Mouse (Mus musculus) midbrain, embryonic 16.5 days (tissue): Measurements from ENCODE around the gene Zbtb20. TPM values are rescaled to one million over a fixed set of nuclear protein-coding genes. Genes with fewer than 3 reads are reported as not detected.
A peak's percentile ranks its signal among the peaks of the same experiment; 100 is the strongest.

ENCODE experiments used
- ATAC-seq: fragments of 200-750 bp; cut with Nextera tagmentation; 2 replicates; pipeline ENCODE4 v1.8.0; 2017; ENCODE audit warnings: moderate TSS enrichment
- H3K27ac ChIP-seq: fragments of 300-500 bp; sonication (generic); 2 replicates; pipeline ENCODE4 v1.5.1; 2014; ENCODE audit warnings: mild to moderate bottlenecking, low read length, mixed read lengths
- H3K27me3 ChIP-seq: fragments of 300-500 bp; sonication (generic); 2 replicates; pipeline ENCODE4 v1.6.1; 2014; ENCODE audit warnings: low read depth, low read length, mixed read lengths; ENCODE audit not compliant: control insufficient read depth, insufficient read depth
- H3K36me3 ChIP-seq: fragments of 300-500 bp; sonication (generic); 2 replicates; pipeline ENCODE4 v1.6.1; 2014; ENCODE audit warnings: mild to moderate bottlenecking, low read length, moderate library complexity, mixed read lengths; ENCODE audit not compliant: control insufficient read depth, insufficient read depth
- H3K4me1 ChIP-seq: fragments of 300-500 bp; sonication (generic); 2 replicates; pipeline ENCODE4 v1.6.1; 2014; ENCODE audit warnings: mild to moderate bottlenecking, low read length, mixed read lengths; ENCODE audit not compliant: control insufficient read depth, insufficient read depth
- H3K4me2 ChIP-seq: fragments of 300-500 bp; sonication (generic); 2 replicates; pipeline ENCODE4 v1.6.1; 2014; ENCODE audit warnings: mild to moderate bottlenecking, low read length, mixed read lengths
- H3K4me3 ChIP-seq: fragments of 300-500 bp; sonication (generic); 2 replicates; pipeline ENCODE4 v1.5.1; 2014; ENCODE audit warnings: low read depth, mild to moderate bottlenecking, low read length, moderate library complexity, mixed read lengths
- H3K9ac ChIP-seq: fragments of 300-500 bp; sonication (generic); 2 replicates; pipeline ENCODE4 v1.6.1; 2014; ENCODE audit warnings: low read depth, low read length, mixed read lengths
- H3K9me3 ChIP-seq: fragments of 300-500 bp; sonication (generic); replicated peaks from 2 replicates; pipeline ENCODE4 v1.6.1; 2014; ENCODE audit warnings: mild to moderate bottlenecking, low read length, mixed read lengths; ENCODE audit not compliant: control insufficient read depth, poor library complexity, severe bottlenecking
- WGBS: fragments of 180-500 bp; shearing (Covaris S2); extraction: QIAGEN DNeasy Blood & Tissue Kit; methylation state at CpG from one replicate; pipeline ENCODE4 v1.1.7; 2014; 5-methylcytosine and 5-hydroxymethylcytosine counted together
- polyA plus RNA-seq: library from polyadenylated mRNA; unstranded; fragments of >200 nt; fragmentation: Nextera tagmentation; extraction: Ambion mirVana; gene quantifications from 2 replicates; pipeline ENCODE4 v1.2.1, GENCODE M21; 2015

The Zbtb20 gene
- polyA plus RNA-seq, 1 experiment from 2014 or later = 60.7 TPM

- Histone ChIP-seq H3K9me3 (no peaks in the 10 kb centered on the region), H3K27ac (no peak overlapping the region), H3K27me3 (no peaks in the 10 kb centered on the region), H3K4me2 (no peak overlapping the region), H3K36me3 (peaks cover 7% of the 10 kb centered on the region), H3K4me1 (peaks cover 23% of the 10 kb centered on the region), H3K4me3 (no peak overlapping the region), H3K9ac (no peak overlapping the region)
- peak; percentile 32; the same call in 1 of the 2 replicates for ATAC-seq
- WGBS = 22% methylated on average over 4 of the region's 4 CpGs
Measured at GRCm38 (mm10) chr16:43575066-43575465, 699.4 kb downstream of the Zbtb20 start.

GRCm38 (mm10) chr16:43575507-43575906 lies 699.8 kb downstream of the Zbtb20 start:
- no peak overlapping the region for H3K4me3 ChIP-seq
- WGBS = 23% methylated on average over 9 of the region's 9 CpGs
- H3K4me2 ChIP-seq = no peak overlapping the region
- H3K4me1 ChIP-seq = peaks cover 23% of the 10 kb centered on the region
- no peaks in the 10 kb centered on the region for H3K27me3 ChIP-seq
- H3K27ac ChIP-seq = peak overlapping the region; percentile 26; the same call in 1 of the 2 replicates
- no peaks in the 10 kb centered on the region for H3K9me3 ChIP-seq
- H3K36me3 ChIP-seq = peaks cover 7% of the 10 kb centered on the region
- ATAC-seq = no peak; the same call in 1 of the 2 replicates
- H3K9ac ChIP-seq = no peak overlapping the region

GRCm38 (mm10) chr16:43577399-43577798 lies 701.7 kb downstream of the Zbtb20 start:
- H3K27me3 ChIP-seq = no peaks in the 10 kb centered on the region
- WGBS = 12% methylated on average over 10 of the region's 10 CpGs
- ATAC-seq = no peak

GRCm38 (mm10) chr16:43578351-43578750 lies 702.7 kb downstream of the Zbtb20 start:
- Histone ChIP-seq H3K4me2 (no peak overlapping the region), H3K9ac (no peak overlapping the region), H3K4me1 (peaks cover 19% of the 10 kb centered on the region), H3K27me3 (no peaks in the 10 kb centered on the region), H3K4me3 (no peak overlapping the region), H3K27ac (no peak overlapping the region), H3K36me3 (peaks cover 7% of the 10 kb centered on the region), H3K9me3 (no peaks in the 10 kb centered on the region)
- 35% methylated on average over 5 of the region's 5 CpGs for whole genome bisulfite sequencing
- no peak for ATAC-seq

More at GRCm38 (mm10) chr16:43577399-43577798, 701.7 kb downstream of the Zbtb20 start:
- no peak overlapping the region for H3K4me2 ChIP-seq
- H3K9me3 ChIP-seq = no peaks in the 10 kb centered on the region
- no peak overlapping the region for H3K4me3 ChIP-seq
- H3K9ac ChIP-seq = no peak overlapping the region
- peak overlapping the region; percentile 54 for H3K27ac ChIP-seq
- peaks cover 7% of the 10 kb centered on the region for H3K36me3 ChIP-seq
- H3K4me1 ChIP-seq = peaks cover 23% of the 10 kb centered on the region

- Histone ChIP-seq H3K9ac (no peak overlapping the region), H3K4me3 (no peak overlapping the region), H3K4me1 (peaks cover 16% of the 10 kb centered on the region), H3K27ac (no peak overlapping the region), H3K36me3 (peaks cover 7% of the 10 kb centered on the region), H3K4me2 (no peak overlapping the region), H3K9me3 (no peaks in the 10 kb centered on the region), H3K27me3 (no peaks in the 10 kb centered on the region)
- 92% methylated on average over 4 of the region's 4 CpGs for WGBS
- ATAC-seq = no peak
Measured at GRCm38 (mm10) chr16:43579111-43579510, 703.4 kb downstream of the Zbtb20 start.

- H3K9ac ChIP-seq = no peak overlapping the region
- H3K27ac ChIP-seq = no peak overlapping the region
- H3K4me3 ChIP-seq = no peak overlapping the region
- peaks cover 7% of the 10 kb centered on the region for H3K36me3 ChIP-seq
- H3K4me1 ChIP-seq = peaks cover 5% of the 10 kb centered on the region
- H3K4me2 ChIP-seq = no peak overlapping the region
- H3K27me3 ChIP-seq = no peaks in the 10 kb centered on the region
- ATAC-seq = no peak
- WGBS = 93% methylated on average over 6 of the region's 6 CpGs
- no peaks in the 10 kb centered on the region for H3K9me3 ChIP-seq
Measured at GRCm38 (mm10) chr16:43580321-43580822, 704.7 kb downstream of the Zbtb20 start.

- H3K4me1 ChIP-seq = no peaks in the 10 kb centered on the region
- peaks cover 7% of the 10 kb centered on the region for H3K36me3 ChIP-seq
- WGBS = 82% methylated on average over 4 of the region's 4 CpGs
- H3K9me3 ChIP-seq = no peaks in the 10 kb centered on the region
- no peak overlapping the region for H3K27ac ChIP-seq
- no peak overlapping the region for H3K4me2 ChIP-seq
- no peak overlapping the region for H3K4me3 ChIP-seq
- H3K9ac ChIP-seq = no peak overlapping the region
- no peak; the same call in 1 of the 2 replicates for ATAC-seq
- H3K27me3 ChIP-seq = no peaks in the 10 kb centered on the region
Measured at GRCm38 (mm10) chr16:43581551-43581950, 705.9 kb downstream of the Zbtb20 start.

GRCm38 (mm10) chr16:43586859-43587429 lies 711.3 kb downstream of the Zbtb20 start:
- Histone ChIP-seq H3K27me3 (no peaks in the 10 kb centered on the region), H3K4me3 (no peak overlapping the region), H3K9me3 (no peaks in the 10 kb centered on the region), H3K9ac (no peak overlapping the region), H3K27ac (no peak overlapping the region), H3K4me2 (no peak overlapping the region), H3K36me3 (0 out of 2 replicates have a peak, but pooled peaks cover 2% of the 10 kb centered on the region), H3K4me1 (no peaks in the 10 kb centered on the region)
- WGBS = 91% methylated on average over 4 of the region's 4 CpGs
- ATAC-seq = no peak

GRCm38 (mm10) chr16:43590704-43591493 lies 715.2 kb downstream of the Zbtb20 start:
- Histone ChIP-seq H3K27ac (no peak overlapping the region), H3K4me3 (no peak overlapping the region), H3K4me2 (no peak overlapping the region), H3K9ac (no peak overlapping the region), H3K9me3 (no peaks in the 10 kb centered on the region), H3K36me3 (0 out of 2 replicates have a peak, but pooled peaks cover 2% of the 10 kb centered on the region), H3K4me1 (no peaks in the 10 kb centered on the region), H3K27me3 (no peaks in the 10 kb centered on the region)
- WGBS = 64% methylated on average over 7 of the region's 7 CpGs
- ATAC-seq = no peak
